Mouse (Mus musculus) testis, adult 2 months (tissue): ENCODE data around the gene Gck.

Experiments used
- CTCF ChIP-seq: fragments of 200-500 bp; IDR thresholded peaks from 2 replicates; pipeline ENCODE4 v1.5.1; 2012; ENCODE audit warnings: low read depth, mild to moderate bottlenecking, inconsistent platforms, low read length, moderate library complexity; ENCODE audit not compliant: control insufficient read depth, insufficient read depth, insufficient replicate concordance
- POLR2A ChIP-seq: fragments of 200-500 bp; IDR thresholded peaks from 2 replicates; pipeline ENCODE4 v1.6.1; 2012; ENCODE audit warnings: low read depth, mild to moderate bottlenecking, inconsistent platforms, low read length, moderate library complexity; ENCODE audit not compliant: control insufficient read depth

GRCm38 (mm10) chr11:5905778-5906518, 43.9 kb downstream of the Gck start:
- TF ChIP-seq CTCF (no peak), POLR2A (no peak)
